Mouse (Mus musculus) heart, postnatal 0 days (tissue): ENCODE results near the gene P4ha1. TPM values are rescaled to one million over a fixed set of nuclear protein-coding genes. Genes with fewer than 3 reads are reported as not detected.

Experiments used
- ATAC-seq: fragments of 200-750 bp; cut with Nextera tagmentation; 2 replicates; pipeline ENCODE4 v1.8.0; 2017; ENCODE audit warnings: low read depth, moderate number of reproducible peaks, moderate library complexity; ENCODE audit not compliant: insufficient read depth
- DNase-seq: peaks from one replicate; pipeline ENCODE4 v3.0.0-alpha.2; 2016; ENCODE audit warnings: low spot score
- H3K27ac ChIP-seq: fragments of 300-500 bp; sonication (generic); 2 replicates; pipeline ENCODE4 v1.5.1; 2014; ENCODE audit warnings: low read depth, mild to moderate bottlenecking
- H3K27me3 ChIP-seq: fragments of 300-500 bp; sonication (generic); 2 replicates; pipeline ENCODE4 v1.6.1; 2014; ENCODE audit warnings: low read length, mixed read lengths; ENCODE audit not compliant: control insufficient read depth, insufficient read depth
- H3K36me3 ChIP-seq: fragments of 300-500 bp; sonication (generic); replicated peaks from 2 replicates; pipeline ENCODE4 v1.6.1; 2014; ENCODE audit warnings: low read length, mixed read lengths; ENCODE audit not compliant: control insufficient read depth, insufficient read depth
- H3K4me1 ChIP-seq: fragments of 300-500 bp; sonication (generic); 2 replicates; pipeline ENCODE4 v1.6.1; 2014; ENCODE audit warnings: antibody characterized with exemption; ENCODE audit not compliant: control insufficient read depth, insufficient read depth
- H3K4me2 ChIP-seq: fragments of 300-500 bp; sonication (generic); 2 replicates; pipeline ENCODE4 v1.6.1; 2014; ENCODE audit warnings: low read depth, mild to moderate bottlenecking, low read length, moderate library complexity
- H3K4me3 ChIP-seq: fragments of 300-500 bp; sonication (generic); 2 replicates; pipeline ENCODE4 v1.5.1; 2014; ENCODE audit warnings: low read depth, low read length
- H3K9ac ChIP-seq: fragments of 300-500 bp; sonication (generic); replicated peaks from 2 replicates; pipeline ENCODE4 v1.6.1; 2014; ENCODE audit warnings: low read depth, low read length, mixed read lengths
- H3K9me3 ChIP-seq: fragments of 300-500 bp; sonication (generic); replicated peaks from 2 replicates; pipeline ENCODE4 v1.6.1; 2016; ENCODE audit warnings: low read length; ENCODE audit not compliant: control insufficient read depth
- CTCF ChIP-seq: IDR thresholded peaks from 2 replicates; pipeline ENCODE4 v1.5.1; 2016; ENCODE audit warnings: antibody characterized with exemption, control low read depth, low read depth
- EP300 ChIP-seq: IDR thresholded peaks from 2 replicates; pipeline ENCODE4 v1.6.1; 2016; ENCODE audit warnings: antibody characterized with exemption, low read depth
- WGBS: fragments of 180-500 bp; shearing (Covaris S2); extraction: QIAGEN DNeasy Blood & Tissue Kit; methylation state at CpG from one replicate; pipeline ENCODE4 v1.1.7; 2014; 5-methylcytosine and 5-hydroxymethylcytosine counted together
- polyA plus RNA-seq: library from polyadenylated mRNA; unstranded; fragments of >200 nt; fragmentation: Nextera tagmentation; extraction: Ambion mirVana; gene quantifications from 2 replicates; pipeline ENCODE4 v1.2.1, GENCODE M21; 2015
- total RNA-seq: library from RNA; depleted of rRNA; stranded (reverse); fragments of >200 nt; gene quantifications from 2 replicates; pipeline ENCODE4 v1.2.3, GENCODE M21; 2014; ENCODE audit warnings: low replicate concordance

P4ha1 gene
- total and polyA plus RNA-seq, 2 experiments from 2014 or later, result 13.8 to 28.4 TPM

DNA sequence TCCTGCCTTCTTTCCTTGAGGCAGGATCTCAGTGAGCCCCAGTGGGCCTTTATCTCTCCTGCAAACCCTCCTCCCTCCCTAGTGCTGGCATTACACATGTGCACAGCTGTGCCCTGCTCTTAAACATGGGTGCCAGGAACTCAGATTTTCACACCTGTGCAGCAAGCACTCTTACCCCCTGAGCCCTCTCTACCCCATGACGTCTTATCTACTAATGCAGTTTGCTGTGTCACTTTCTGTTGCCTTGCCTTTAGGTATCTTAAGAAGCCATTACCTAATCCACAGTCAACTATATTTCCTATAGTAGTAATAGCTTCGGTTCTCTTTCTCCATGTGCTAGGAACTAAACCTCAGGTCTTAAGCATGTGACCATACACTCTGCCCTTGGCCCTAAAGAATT is 40.1 kb downstream of the P4ha1 start:
- Histone ChIP-seq H3K4me1 (no peaks in the 10 kb centered on the region), H3K27me3 (no peaks in the 10 kb centered on the region), H3K27ac (no peak overlapping the region), H3K4me3 (no peak overlapping the region), H3K9me3 (no peaks in the 10 kb centered on the region), H3K36me3 (peaks cover 77% of the 10 kb centered on the region), H3K9ac (no peak overlapping the region), H3K4me2 (no peak overlapping the region)
- no peak for TF ChIP-seq EP300
- no peak for TF ChIP-seq CTCF
- WGBS, result 79% methylated on average over 2 of the region's 2 CpGs
- DNase-seq (no peak), ATAC-seq (no peak)

DNA sequence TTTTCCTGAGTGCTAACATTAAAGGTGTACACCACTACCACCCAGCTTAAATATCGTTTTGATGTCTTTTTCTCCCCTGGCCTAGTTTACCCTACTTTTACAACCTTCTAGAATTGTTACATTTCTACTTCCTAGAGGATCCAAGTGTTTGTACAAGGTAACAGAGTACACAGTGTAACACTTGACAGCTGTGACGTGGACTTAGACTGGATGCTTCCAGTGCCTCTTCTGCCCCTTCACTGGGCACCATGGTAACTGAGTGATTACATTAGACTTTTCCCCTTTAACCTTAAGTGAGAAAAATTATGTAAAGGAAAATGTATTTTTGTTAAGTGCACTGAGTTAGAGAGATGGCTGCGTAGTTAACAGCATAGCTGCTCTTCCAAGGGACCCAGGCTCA is 41.5 kb downstream of the P4ha1 start:
- Histone ChIP-seq H3K27ac (no peak overlapping the region), H3K9me3 (no peaks in the 10 kb centered on the region), H3K4me1 (no peaks in the 10 kb centered on the region), H3K36me3 (peaks cover 87% of the 10 kb centered on the region), H3K27me3 (no peaks in the 10 kb centered on the region), H3K4me2 (no peak overlapping the region), H3K9ac (no peak overlapping the region), H3K4me3 (no peak overlapping the region)
- no peak for ATAC-seq
- 88% methylated on average over 3 of the region's 3 CpGs for WGBS
- no peak for TF ChIP-seq CTCF
- no peak for TF ChIP-seq EP300
- DNase-seq, result no peak

DNA sequence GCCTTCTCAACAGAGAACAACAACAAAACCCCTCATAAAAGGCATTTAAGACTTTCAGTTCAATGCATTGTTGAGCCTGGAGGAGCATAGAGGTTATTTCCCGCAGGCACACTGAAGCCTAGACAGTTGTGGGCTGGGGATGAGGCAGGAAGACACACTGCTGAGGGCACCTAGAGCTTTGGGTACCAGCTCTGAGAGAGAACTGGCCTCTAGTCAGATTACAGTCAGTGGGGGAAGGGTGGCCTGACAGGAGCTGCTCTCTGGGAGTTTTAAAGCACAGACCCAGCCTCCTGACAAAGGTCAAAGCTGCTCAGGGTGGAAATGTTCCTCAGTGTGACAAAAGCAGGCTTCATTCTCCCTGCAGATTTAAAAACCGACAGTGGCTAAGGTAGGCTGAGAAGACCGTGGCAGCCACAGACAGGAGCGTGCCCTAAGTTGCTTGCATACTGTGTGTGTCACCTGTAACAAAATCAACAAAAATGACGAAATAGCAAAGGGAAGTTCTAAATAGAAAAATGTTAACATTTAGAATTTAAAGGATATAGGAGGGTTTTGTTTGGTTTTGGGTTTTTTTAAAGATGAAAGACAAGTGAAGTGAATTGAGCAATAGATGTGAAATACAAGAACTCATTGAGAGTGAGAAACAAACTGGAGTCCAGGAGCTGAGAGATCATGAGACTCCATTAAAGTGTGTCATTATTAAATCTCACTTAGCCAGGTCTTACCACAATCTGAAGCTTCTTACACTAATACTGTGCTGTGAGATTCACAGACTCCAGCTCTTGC is 42.9 kb downstream of the P4ha1 start:
- WGBS, result 82% methylated on average over 5 of the region's 5 CpGs
- no peak overlapping the region for H3K9ac ChIP-seq
- ATAC-seq (no peak), DNase-seq (no peak)
- TF ChIP-seq CTCF (no peak), EP300 (no peak)
- H3K4me3 ChIP-seq, result no peak overlapping the region
- H3K4me1 ChIP-seq, result no peaks in the 10 kb centered on the region
- H3K36me3 ChIP-seq, result peaks cover 89% of the 10 kb centered on the region
- no peaks in the 10 kb centered on the region for H3K9me3 ChIP-seq
- H3K27me3 ChIP-seq, result no peaks in the 10 kb centered on the region
- no peak overlapping the region for H3K27ac ChIP-seq
- no peak overlapping the region for H3K4me2 ChIP-seq

DNA sequence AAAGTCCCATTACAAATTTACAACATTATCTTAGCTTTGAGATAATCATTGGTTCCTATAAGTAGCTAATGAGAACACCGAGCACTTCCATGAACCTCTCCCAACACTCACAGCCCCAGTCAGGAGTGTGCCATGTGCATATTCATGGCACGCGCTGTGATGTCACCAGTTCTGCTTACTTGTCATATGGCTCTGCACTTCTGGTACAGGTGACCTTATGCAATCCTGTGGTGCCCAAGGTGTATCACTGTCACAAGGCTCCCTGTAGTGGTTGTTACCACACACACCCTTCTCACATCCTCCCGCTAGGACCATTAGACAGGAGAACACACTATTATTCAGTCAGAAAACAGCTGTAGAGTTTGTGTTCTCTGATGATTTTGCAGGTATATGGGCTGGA is 43.6 kb downstream of the P4ha1 start:
- Histone ChIP-seq H3K4me1 (no peaks in the 10 kb centered on the region), H3K9me3 (no peaks in the 10 kb centered on the region), H3K36me3 (peaks cover 88% of the 10 kb centered on the region), H3K4me3 (no peak overlapping the region), H3K4me2 (no peak overlapping the region), H3K9ac (no peak overlapping the region), H3K27ac (no peak overlapping the region), H3K27me3 (no peaks in the 10 kb centered on the region)
- TF ChIP-seq EP300 (no peak), CTCF (no peak)
- 94% methylated on average over 4 of the region's 4 CpGs for WGBS
- DNase-seq, result no peak
- no peak for ATAC-seq

DNA sequence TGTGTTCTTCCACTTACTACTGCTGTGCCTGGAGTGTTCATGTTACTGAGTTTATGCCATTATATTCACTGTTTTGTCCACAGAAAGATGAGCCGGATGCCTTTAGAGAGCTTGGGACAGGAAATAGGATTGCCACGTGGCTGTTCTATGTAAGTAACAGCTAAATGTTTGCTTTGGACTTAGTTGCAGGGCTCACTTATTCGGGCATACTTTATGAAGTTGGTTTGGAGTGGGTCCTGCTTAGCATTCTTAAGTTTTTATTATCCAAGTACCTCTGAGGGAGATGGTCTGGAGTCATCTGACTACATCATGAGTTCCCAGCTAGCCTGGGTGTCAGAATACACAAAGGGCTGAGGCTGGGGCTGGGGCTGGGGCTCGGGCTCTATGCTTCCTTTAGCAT is 44.1 kb downstream of the P4ha1 start:
- TF ChIP-seq CTCF, result no peak
- TF ChIP-seq EP300, result no peak
- Histone ChIP-seq H3K9me3 (no peaks in the 10 kb centered on the region), H3K27me3 (no peaks in the 10 kb centered on the region), H3K4me2 (no peak overlapping the region), H3K36me3 (peaks cover 87% of the 10 kb centered on the region), H3K27ac (no peak overlapping the region), H3K9ac (no peak overlapping the region), H3K4me1 (no peaks in the 10 kb centered on the region), H3K4me3 (no peak overlapping the region)
- DNase-seq (no peak), ATAC-seq (no peak)
- WGBS, result 68% methylated on average over 4 of the region's 4 CpGs

DNA sequence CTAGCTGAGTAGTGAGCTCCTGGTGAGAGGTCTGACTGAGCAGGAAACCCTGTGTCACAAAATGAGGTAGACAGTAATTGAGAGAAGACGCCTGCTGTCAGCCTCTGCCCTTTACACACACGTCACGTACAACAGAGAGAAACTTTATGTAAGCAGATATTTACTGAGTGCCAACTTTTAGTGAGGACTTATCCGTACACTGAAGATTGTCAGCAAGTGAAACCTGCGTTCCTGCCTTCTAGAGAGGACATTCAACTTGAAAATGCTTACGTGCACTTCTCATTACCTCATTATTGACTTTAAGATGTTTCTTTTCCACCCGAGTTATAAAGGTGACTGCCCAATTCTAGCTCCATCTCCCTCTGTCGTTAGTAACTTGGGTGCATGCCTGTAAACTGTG is 45.6 kb downstream of the P4ha1 start:
- no peak overlapping the region for H3K27ac ChIP-seq
- WGBS, result 88% methylated on average over 8 of the region's 8 CpGs
- no peak overlapping the region for H3K4me2 ChIP-seq
- H3K27me3 ChIP-seq, result no peaks in the 10 kb centered on the region
- ATAC-seq (no peak), DNase-seq (no peak)
- H3K9ac ChIP-seq, result no peak overlapping the region
- TF ChIP-seq EP300 (no peak), CTCF (no peak)
- H3K4me3 ChIP-seq, result no peak overlapping the region
- H3K4me1 ChIP-seq, result no peaks in the 10 kb centered on the region
- H3K36me3 ChIP-seq, result peaks cover 87% of the 10 kb centered on the region
- no peaks in the 10 kb centered on the region for H3K9me3 ChIP-seq
